Mouse (Mus musculus) kidney, adult 18-20 months (tissue): Measurements from ENCODE around the gene Gm20696.

ENCODE experiments used
- DNase-seq: peaks from one replicate; pipeline ENCODE4 v3.0.0; 2021

Gm20696 gene

GRCm38 (mm10) chr6:99274667-99275066 lies 391.9 kb downstream of the Gm20696 start:
- DNase-seq: no peak

GRCm38 (mm10) chr6:99274222-99274621 lies 392.4 kb downstream of the Gm20696 start:
- no peak for DNase-seq

GRCm38 (mm10) chr6:99273177-99273576 lies 393.4 kb downstream of the Gm20696 start:
- DNase-seq: no peak

GRCm38 (mm10) chr6:99272174-99272573 lies 394.4 kb downstream of the Gm20696 start:
- no peak for DNase-seq

GRCm38 (mm10) chr6:99271741-99272140 lies 394.9 kb downstream of the Gm20696 start:
- DNase-seq: no peak

GRCm38 (mm10) chr6:99269921-99270320 lies 396.7 kb downstream of the Gm20696 start:
- no peak for DNase-seq

GRCm38 (mm10) chr6:99268171-99269061 lies 398.2 kb downstream of the Gm20696 start:
- no peak for DNase-seq

- peak; percentile 62 for DNase-seq
These were observed 400.5 kb downstream of the Gm20696 start for GRCm38 (mm10) chr6:99265945-99266656.

GRCm38 (mm10) chr6:99265173-99265572 lies 401.4 kb downstream of the Gm20696 start:
- DNase-seq: no peak

GRCm38 (mm10) chr6:99264192-99265093 lies 402.2 kb downstream of the Gm20696 start:
- DNase-seq: no peak

- DNase-seq: no peak
These were observed 402.8 kb downstream of the Gm20696 start for GRCm38 (mm10) chr6:99263886-99264185.

- no peak for DNase-seq
These were observed 403.3 kb downstream of the Gm20696 start for GRCm38 (mm10) chr6:99263061-99263885.

- DNase-seq: no peak
These were observed 404.9 kb downstream of the Gm20696 start for GRCm38 (mm10) chr6:99261737-99262130.

GRCm38 (mm10) chr6:99260941-99261736 lies 405.5 kb downstream of the Gm20696 start:
- DNase-seq: no peak

- DNase-seq: no peak
These were observed 408.3 kb downstream of the Gm20696 start for GRCm38 (mm10) chr6:99258346-99258745.

GRCm38 (mm10) chr6:99257676-99258075 lies 408.9 kb downstream of the Gm20696 start:
- DNase-seq: no peak

- no peak for DNase-seq
These were observed 413.3 kb downstream of the Gm20696 start for GRCm38 (mm10) chr6:99253331-99253730.

GRCm38 (mm10) chr6:99252816-99253215 lies 413.8 kb downstream of the Gm20696 start:
- no peak for DNase-seq

- DNase-seq: no peak
These were observed 414.7 kb downstream of the Gm20696 start for GRCm38 (mm10) chr6:99251924-99252323.

GRCm38 (mm10) chr6:99251222-99251621 lies 415.4 kb downstream of the Gm20696 start:
- no peak for DNase-seq

GRCm38 (mm10) chr6:99249496-99250030 lies 417.0 kb downstream of the Gm20696 start:
- DNase-seq: no peak
